Mouse (Mus musculus): ENCODE results near the gene Abcc4.

Abcc4 gene

GRCm38 (mm10) chr14:118435676-118436330 lies 270.2 kb downstream of the Abcc4 start:
- DNase-seq (ENCODE audit: low read depth, low spot score), result no peak

DNA sequence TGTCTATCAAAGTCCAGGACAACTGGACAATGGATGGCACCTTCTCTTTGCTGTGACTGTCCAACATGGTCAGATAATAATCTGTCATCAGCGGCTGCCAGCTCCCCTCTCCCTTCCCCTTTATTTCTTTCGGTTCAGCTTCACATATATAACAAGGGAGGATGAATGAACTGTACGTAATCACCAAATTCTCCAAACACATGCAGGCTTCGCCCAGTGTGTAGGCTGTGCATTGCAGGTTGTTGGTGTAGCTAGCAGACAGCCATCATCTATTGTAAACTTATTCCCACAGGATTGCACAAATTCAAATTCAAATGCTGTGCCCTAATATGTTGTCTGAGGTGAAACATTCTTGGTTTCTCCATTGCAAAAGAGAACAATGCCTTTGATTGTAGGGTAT lies 271.2 kb downstream of the Abcc4 start:
- DNase-seq (ENCODE audit: low read depth, low spot score), result no peak

- DNase-seq (ENCODE audit: low read depth, low spot score), result no peak
Measured at GRCm38 (mm10) chr14:118433848-118434247, 272.2 kb downstream of the Abcc4 start.

Measured in c-Kit-negative CD71-positive TER-119-positive erythroid progenitor cells, embryonic 14.5 days (primary cell).